Mouse (Mus musculus) small intestine, adult 2 months (tissue): ENCODE data around the gene Rab11fip3.

Experiments
- CTCF ChIP-seq: fragments of 200-500 bp; IDR thresholded peaks from 2 replicates; pipeline ENCODE4 v1.5.1; 2012; ENCODE audit warnings: low read depth, mild to moderate bottlenecking, control low read depth, inconsistent platforms, low read length, moderate library complexity, mixed read lengths; ENCODE audit not compliant: insufficient replicate concordance, insufficient read length; ENCODE audit errors: extremely low read depth
- POLR2A ChIP-seq: fragments of 200-500 bp; IDR thresholded peaks from 2 replicates; pipeline ENCODE4 v1.6.1; 2012; ENCODE audit warnings: low read depth, mild to moderate bottlenecking, control low read depth, inconsistent platforms, low read length, moderate library complexity

- TF ChIP-seq CTCF, result no peak
- TF ChIP-seq POLR2A, result no peak
Observed at GRCm38 (mm10) chr17:26054133-26054845, 15.1 kb downstream of the Rab11fip3 start.
